Mouse (Mus musculus) spleen, postnatal 14 days (tissue): Measurements from ENCODE around the gene Btbd18.

Experiments
- DNase-seq, 2 experiments: peaks; one replicate each; pipeline ENCODE4 v3.0.0; 2021 to 2022; ENCODE audit warnings: low spot score in 2 of 2

The Btbd18 gene

GRCm38 (mm10) chr2:84703497-84703896 is 44.6 kb downstream of the Btbd18 start:
- no peak for DNase-seq

- no peak for DNase-seq
These were observed 45.5 kb downstream of the Btbd18 start for GRCm38 (mm10) chr2:84704329-84704728.

DNA sequence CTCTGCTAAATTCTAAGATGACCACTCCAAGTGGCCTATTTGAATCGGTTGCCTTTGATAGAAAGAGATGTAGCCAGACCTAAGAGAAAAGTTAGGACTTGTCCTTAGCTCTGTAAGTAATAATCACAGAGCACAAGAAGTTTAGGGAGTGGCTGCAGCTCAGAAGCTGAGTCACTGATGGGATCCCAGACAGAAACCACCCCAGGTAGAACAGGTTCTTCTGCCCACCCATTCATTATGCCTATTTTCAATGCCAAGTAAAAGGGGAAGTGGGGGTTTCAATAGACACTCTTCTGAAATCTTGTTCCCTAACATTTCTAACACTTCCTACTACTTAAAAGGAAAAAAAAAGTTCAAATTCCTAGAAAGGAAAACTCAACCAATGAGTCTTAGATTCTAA is 46.4 kb downstream of the Btbd18 start:
- no peak for DNase-seq

GRCm38 (mm10) chr2:84707523-84707922 is 48.6 kb downstream of the Btbd18 start:
- DNase-seq, result no peak

- no peak for DNase-seq
These were observed 53.0 kb downstream of the Btbd18 start for GRCm38 (mm10) chr2:84711898-84712297.

DNA sequence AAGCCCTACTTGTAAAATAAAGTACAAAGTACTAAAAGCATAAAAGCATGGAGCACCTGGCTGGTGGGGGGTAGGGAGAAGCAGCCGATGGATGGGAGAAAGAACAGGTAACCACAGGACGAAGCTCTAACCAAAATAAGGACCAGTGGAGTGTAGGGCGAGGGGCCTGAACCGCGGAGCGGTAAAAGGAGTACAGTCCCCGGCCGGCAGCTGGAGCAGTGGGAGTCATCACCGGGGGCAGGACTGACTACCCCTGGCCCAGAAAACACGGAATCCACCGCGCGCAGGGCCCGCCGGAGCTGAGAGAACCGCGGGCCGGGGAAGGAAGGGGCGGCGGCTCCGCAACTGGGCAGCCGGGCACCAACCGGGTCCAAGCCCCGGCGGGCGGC is 55.5 kb downstream of the Btbd18 start:
- peak in 1 of 2 experiments; percentile 49 for DNase-seq

DNA sequence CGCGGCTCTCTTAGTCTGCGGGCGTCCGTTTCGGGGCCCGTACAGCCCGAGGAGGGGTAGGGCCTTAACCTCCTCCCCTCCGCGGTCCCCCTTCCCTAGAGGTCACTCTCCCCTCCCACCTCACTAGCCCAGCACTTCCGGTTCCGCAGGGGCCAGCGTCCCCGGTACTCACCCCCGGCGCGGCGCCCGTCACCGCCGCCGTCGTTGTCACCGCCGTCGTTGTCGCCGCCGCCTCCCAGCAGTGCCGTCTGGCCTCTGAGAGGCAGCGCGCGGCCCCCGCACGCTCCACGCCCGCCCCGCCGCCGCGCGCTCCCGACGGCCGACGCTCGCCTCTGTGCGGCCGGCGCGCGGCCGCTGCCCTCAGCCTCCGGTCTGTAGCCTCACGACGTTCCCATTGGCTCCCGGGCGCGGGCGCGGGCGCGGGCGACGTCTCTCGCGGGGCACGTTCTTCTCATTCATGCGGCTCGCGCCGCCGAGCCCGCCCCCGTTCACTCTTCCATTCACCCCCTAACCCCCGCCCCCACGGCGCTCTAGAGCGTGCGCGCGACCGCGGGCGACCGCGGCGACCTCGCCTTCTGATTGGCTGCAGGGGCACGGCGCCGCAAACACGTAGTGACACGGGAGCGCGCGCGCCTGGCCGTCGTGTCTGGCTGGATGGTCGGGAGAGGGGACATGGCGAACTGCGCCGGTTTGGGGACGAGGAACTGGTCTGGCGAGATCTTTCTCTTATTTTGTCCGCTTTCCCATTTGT is 56.1 kb downstream of the Btbd18 start, which contains the start of gene Zdhhc5:
Gene Zdhhc5, minus strand, starts transcription at position 370 of the 751 bp plus-strand sequence.
- peak; percentile 97 to 99 for DNase-seq

- peak; percentile 36 to 39 for DNase-seq
These were observed 56.9 kb downstream of the Btbd18 start for GRCm38 (mm10) chr2:84715562-84716361.

GRCm38 (mm10) chr2:84716423-84717355 is 57.8 kb downstream of the Btbd18 start:
- DNase-seq, result no peak

GRCm38 (mm10) chr2:84717357-84717756 is 58.5 kb downstream of the Btbd18 start:
- no peak for DNase-seq
